Mouse (Mus musculus) urinary bladder, postnatal 25 days (tissue): Measurements from ENCODE around the gene Cer1.

Source experiments
- DNase-seq: peaks from one replicate; pipeline ENCODE4 v3.0.0; 2022; ENCODE audit warnings: low spot score

Gene Cer1

GRCm38 (mm10) chr4:82874791-82875190, 10.2 kb downstream of the Cer1 start:
- no peak for DNase-seq

DNA sequence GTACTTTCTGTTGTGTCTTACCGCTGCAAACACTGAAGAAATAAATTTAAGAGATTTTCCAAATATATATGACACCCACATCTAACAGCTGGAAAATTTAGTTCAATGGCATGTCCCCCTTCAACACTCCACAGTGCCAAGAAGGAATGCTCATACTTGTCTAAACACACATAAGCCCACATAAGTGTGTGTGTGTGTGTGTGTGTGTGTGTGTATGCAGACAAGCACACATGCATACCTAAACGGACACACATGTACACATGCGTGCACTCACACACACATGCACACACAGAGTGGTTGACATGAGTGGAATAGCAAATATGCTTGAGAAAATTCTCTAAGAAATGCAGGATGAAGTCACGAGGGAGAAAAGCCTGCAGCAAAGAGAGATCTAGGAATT, 12.4 kb downstream of the Cer1 start:
- DNase-seq = no peak

- DNase-seq = no peak
These were observed 12.8 kb downstream of the Cer1 start for GRCm38 (mm10) chr4:82872121-82872520.

DNA sequence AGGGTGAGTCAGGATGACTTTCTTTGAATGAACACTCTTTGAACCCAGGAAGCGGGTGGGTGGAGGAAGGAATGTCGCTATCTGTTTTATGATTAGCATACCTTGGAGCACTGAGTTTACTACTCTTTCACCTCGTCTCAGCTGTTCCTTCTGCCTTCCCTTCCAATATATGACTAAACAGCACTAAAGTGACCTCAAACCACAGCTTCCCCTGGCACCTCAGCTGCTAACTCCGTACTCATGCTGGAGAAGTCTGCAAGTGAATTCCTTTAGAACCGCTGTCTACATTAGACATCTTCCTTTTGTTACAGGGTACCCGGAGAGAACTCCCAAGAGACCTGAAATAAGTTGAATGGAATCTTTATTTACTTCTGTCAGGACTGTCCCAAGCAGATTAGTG, 14.0 kb downstream of the Cer1 start:
- DNase-seq = no peak

DNA sequence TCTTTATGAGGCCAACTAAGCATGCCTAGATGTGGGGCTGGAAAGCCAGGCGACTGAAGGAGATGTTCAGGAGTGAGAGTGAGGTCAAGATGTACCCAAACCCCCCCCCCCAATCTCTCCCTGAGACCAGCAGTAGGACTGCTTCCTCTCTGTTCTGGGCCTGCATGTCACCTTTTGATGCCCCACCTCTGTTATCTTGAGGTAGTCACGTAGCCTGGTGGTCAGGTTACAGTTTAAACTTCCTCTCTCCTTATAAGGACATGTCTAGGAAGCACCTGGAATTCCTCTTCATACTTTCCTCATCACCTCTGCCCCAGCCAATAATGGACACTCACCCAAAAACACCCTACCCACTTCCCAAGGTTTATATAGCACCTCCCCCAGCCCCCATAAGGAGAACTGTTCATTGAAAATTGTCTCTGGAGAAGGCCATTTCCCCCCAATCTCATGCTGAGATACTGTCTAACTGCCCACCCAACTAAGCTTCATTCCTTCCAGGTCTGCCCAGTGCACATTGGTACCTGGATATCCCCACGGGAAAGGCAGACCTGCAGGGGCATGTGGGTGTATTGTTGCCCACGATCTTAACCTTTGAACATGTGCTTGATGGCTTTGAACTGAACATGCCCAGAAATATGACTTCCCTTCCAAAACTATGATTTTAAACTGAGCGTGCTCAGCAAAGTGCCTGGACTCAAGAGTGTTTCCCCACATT, 17.1 kb downstream of the Cer1 start:
- DNase-seq = no peak

GRCm38 (mm10) chr4:82867111-82867510, 17.8 kb downstream of the Cer1 start:
- no peak for DNase-seq

DNA sequence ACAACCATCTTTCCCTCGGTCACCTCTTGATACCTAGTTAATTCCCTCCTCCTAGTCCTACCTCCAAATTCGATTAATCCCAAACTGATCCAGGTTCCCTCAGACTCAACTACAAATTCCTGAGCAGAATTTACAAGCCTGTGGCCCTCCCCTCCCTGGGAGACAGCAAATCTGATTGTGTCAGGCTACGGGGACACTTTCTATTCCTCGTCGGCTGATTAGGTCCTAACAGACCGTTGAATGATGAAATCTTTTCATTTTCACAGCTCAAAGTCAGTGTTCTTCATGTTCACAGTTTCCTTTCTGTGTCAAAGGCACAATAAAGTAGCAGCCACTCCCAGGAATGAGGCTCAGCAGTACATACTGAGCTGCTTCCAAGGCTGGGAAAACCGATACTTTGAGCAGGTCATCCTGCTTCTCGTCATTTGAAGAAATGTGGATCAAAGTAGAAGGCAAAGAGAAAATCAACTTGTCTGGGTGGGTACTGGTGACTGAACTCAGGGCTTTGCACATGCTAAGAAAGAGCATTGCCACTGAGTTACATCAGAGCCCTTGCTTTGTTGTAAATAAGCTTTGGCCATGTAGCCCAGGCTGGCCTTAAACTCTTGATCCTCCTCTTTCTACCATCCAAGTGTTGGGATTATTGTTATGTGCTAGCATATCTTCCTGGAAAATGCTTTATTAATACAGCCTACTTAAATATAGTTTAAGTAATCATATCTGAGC, 19.8 kb downstream of the Cer1 start:
- no peak for DNase-seq

DNA sequence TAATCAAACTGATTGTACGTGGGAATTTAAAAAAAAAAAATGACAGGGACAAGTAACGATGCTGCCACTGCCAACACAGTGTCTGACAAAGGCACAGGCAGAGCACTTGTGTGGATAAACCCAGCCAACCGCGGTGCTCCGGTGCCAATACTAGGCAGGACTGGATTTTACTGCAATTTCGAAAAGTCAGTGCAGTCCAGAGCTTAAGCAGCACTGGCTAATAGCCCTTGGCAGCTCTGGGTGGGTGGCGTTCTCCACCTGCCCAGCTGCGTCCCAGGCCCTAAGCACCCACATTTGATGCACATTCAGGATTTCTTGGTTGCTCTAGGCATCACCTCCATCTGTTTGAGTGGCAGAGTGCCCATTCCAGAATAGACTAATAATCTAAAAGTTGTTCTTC, 21.6 kb downstream of the Cer1 start:
- no peak for DNase-seq

DNA sequence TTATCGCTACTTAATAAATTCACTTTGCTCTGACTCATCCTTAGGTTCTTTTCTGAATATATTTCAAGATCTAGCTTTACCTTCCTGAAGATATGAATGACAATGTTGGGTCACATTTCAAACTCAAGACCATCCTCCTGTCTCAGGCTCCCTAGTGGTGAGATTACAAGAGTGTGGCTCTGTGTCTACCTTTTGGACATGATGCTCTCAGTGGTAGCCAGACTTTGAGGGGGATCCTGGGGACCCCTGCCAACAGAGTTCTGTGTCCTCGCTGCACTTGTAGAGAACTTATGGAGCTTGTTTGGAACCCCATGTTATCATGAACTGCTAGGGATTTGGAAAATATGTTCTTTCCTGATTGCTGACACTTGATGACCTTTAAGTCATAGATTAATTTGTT, 23.5 kb downstream of the Cer1 start:
- DNase-seq = no peak

DNA sequence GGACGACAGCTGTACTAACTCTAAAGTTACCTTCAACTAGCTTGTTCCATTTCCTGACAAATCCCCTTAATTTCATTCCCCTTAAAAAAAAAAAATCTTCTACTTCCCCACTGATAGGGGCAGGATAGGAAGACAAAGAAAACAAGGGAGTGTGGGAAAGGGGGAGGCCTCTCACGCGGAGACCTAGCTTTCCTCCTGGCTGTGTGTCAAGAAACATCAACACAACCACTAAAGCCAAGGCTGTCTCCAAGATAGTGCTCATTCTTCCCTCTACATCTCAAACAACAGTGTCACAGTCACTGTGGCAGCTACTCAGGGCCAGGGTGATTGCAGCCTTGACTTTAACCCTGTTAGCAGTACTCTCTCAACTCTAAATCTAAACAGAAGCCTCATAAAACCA, 24.4 kb downstream of the Cer1 start:
- no peak for DNase-seq

DNA sequence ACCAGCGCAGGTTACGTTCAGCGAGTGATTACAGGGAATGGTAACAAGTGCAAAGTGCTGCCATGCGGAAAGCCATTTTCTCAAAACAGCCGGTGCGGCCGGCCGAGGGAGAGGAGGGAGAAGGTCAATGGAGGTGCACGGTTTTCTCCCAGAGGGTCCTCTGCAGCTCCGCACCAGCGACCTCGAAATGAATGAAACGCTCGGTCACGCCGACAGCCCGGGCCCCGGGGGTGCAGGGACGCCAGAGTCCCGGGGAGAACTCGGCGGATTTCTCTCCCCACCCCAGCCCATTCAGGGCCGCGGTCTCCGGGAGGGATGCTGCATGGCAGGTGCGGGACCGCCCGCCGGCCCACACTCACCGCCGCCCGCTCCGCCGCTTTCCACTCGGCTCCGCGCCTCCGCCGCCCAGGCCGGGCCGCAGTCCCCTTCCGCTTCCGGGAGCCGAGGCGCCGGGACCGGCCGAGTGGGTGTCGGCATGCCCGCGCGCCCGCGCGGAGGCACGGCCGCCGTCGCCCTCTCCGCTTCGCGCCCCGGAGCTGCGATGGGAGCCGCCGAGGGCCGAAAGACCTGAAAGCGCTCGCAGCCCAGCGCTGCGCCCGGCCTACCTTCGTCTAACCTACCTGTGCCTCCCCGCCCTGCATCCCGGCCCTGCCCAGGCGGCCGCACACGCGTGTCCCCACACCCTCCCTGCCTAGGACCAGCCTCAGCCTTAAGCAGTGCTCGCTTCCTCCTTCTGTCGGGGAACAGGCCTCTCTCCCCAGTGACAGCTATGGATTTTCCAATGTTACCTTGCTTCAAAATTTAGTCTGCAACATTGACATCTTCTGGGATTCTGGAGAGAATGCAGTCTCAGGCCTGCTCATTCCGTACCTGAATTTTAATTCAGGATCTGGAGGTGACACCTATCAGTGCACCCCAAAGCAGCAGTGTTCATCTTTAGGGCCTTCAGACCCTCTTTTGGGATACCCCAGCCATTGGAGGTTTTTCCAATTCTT, 25.5 kb downstream of the Cer1 start, which contains the start of gene Zdhhc21:
Zdhhc21 (minus strand) TSS at position 828 of the 995 bp plus-strand sequence.
- DNase-seq = peak; percentile 88

DNA sequence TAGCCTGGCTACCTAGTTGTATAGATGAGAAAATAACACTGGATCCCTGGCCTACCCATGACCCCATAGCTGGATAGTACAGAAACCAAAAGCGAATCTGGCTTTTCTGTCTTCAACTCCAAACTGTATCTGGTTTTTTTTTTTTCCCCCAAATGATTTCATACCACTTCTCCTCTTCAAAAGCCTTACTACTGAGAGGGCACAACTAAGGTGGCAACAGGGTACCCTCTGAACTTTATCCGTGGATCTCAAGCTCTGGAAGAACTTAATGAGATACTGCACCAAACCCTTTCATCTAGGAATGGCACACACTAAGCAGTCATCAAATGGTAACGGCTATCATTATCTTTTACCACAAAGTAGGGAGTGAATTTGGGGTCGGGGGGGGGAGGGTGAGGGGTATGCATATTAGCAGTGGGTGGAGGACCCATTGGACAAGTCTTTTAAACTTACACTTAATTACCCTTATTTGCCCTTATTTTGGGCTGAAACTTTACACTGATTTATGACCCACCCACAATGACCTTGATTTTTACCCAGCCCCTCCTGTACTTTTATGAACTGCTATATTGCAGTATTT, 26.4 kb downstream of the Cer1 start:
- DNase-seq = no peak

GRCm38 (mm10) chr4:82856986-82857385, 28.0 kb downstream of the Cer1 start:
- DNase-seq = no peak

- no peak for DNase-seq
These were observed 31.1 kb downstream of the Cer1 start for GRCm38 (mm10) chr4:82853809-82854208.

- DNase-seq = no peak
These were observed 36.3 kb downstream of the Cer1 start for GRCm38 (mm10) chr4:82848552-82849234.

GRCm38 (mm10) chr4:82837526-82838240, 47.3 kb downstream of the Cer1 start:
- DNase-seq = no peak
